Mouse (Mus musculus) embryonic facial prominence, embryonic 10.5 days (tissue): ENCODE measurements around the gene Fbxl2. TPM values are rescaled to one million over a fixed set of nuclear protein-coding genes. Genes with fewer than 3 reads are reported as not detected.
A peak's percentile ranks its signal among the peaks of the same experiment; 100 is the strongest.

Experiments
- DNase-seq: peaks from one replicate; pipeline ENCODE4 v3.0.0-alpha.2; 2017; ENCODE audit warnings: low spot score
- H3K27ac ChIP-seq: fragments of 300-500 bp; sonication (generic); replicated peaks from 2 replicates; pipeline ENCODE4 v1.5.1; 2016; ENCODE audit warnings: mild to moderate bottlenecking
- H3K27me3 ChIP-seq: fragments of 300-500 bp; sonication (generic); replicated peaks from 2 replicates; pipeline ENCODE4 v1.6.1; 2016; ENCODE audit warnings: low read depth, mild to moderate bottlenecking; ENCODE audit not compliant: poor library complexity, severe bottlenecking
- H3K36me3 ChIP-seq: fragments of 300-500 bp; sonication (generic); replicated peaks from 2 replicates; pipeline ENCODE4 v1.6.1; 2016; ENCODE audit warnings: mild to moderate bottlenecking, moderate library complexity
- H3K4me1 ChIP-seq: fragments of 300-500 bp; sonication (generic); 2 replicates; pipeline ENCODE4 v1.6.1; 2016
- H3K4me3 ChIP-seq: fragments of 300-500 bp; sonication (generic); 2 replicates; pipeline ENCODE4 v1.5.1; 2016; ENCODE audit warnings: mild to moderate bottlenecking, moderate library complexity
- H3K9me3 ChIP-seq: fragments of 300-500 bp; sonication (generic); 2 replicates; pipeline ENCODE4 v1.6.1; 2016; ENCODE audit warnings: mild to moderate bottlenecking
- WGBS: fragments of 180-500 bp; shearing (Covaris S2); methylation state at CpG from one replicate; pipeline ENCODE4 v1.1.7; 2016; 5-methylcytosine and 5-hydroxymethylcytosine counted together
- polyA plus RNA-seq: library from polyadenylated mRNA; unstranded; fragments of >200 nt; fragmentation: Nextera tagmentation; extraction: Ambion mirVana; gene quantifications from 2 replicates; pipeline ENCODE4 v1.2.1, GENCODE M21; 2016

Gene Fbxl2
- polyA plus RNA-seq, 1 experiment from 2014 or later: 5.9 TPM

DNA sequence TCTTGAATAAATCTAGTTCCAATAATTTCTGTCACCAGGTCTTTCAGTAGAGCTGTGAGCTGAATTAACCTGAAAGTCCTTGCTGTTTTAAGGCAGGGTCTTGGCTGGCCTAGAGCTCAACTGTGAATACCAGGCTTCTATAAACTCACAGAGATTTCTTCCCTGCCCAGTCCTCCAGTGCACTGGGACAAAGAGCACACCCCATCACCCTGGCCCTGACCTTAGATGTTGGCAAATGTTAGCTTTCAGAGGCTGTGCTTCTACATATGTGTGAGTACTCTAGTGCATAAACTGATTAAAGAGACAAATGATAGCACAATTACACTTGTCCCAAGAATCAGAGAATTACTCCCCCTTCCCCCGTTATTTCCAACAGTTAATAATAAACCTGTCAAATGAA is 116.3 kb downstream of the Fbxl2 start:
- Histone ChIP-seq H3K36me3 (peaks cover 7% of the 10 kb centered on the region; the same call in 1 of the 2 replicates), H3K9me3 (no peaks in the 10 kb centered on the region), H3K27me3 (no peaks in the 10 kb centered on the region), H3K4me3 (peak overlapping the region; percentile 97), H3K27ac (0 out of 2 replicates have a peak overlapping the region, but pooled peaks have one; percentile 93), H3K4me1 (peaks cover 18% of the 10 kb centered on the region)
- WGBS: 77% methylated on average over 1 of the region's 1 CpGs
- DNase-seq: no peak

DNA sequence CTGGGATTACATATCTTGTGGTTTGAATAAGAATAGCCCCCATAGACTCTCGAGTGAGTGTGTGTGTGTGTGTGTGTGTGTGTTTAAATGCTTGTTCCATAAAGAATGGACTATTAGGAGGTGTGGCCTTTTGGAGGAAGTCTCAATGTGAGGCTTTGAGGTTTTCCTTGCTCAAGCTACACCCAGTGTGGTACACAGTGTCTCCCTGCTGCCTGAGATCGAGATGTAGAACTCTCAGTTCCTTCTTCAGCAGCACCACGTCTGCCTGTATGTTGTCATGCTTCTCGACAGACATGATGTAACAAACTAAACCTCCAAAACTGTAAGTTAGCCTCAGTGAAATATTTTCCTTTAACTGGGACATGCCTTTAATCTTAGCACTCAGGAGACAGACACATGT is 117.4 kb downstream of the Fbxl2 start:
- H3K27me3 ChIP-seq: no peaks in the 10 kb centered on the region
- peaks cover 18% of the 10 kb centered on the region for H3K4me1 ChIP-seq
- WGBS: 90% methylated on average over 4 of the region's 4 CpGs
- DNase-seq: no peak
- H3K36me3 ChIP-seq: peaks cover 18% of the 10 kb centered on the region; the same call in 1 of the 2 replicates
- H3K27ac ChIP-seq: no peak overlapping the region
- H3K9me3 ChIP-seq: no peaks in the 10 kb centered on the region
- no peak overlapping the region for H3K4me3 ChIP-seq

DNA sequence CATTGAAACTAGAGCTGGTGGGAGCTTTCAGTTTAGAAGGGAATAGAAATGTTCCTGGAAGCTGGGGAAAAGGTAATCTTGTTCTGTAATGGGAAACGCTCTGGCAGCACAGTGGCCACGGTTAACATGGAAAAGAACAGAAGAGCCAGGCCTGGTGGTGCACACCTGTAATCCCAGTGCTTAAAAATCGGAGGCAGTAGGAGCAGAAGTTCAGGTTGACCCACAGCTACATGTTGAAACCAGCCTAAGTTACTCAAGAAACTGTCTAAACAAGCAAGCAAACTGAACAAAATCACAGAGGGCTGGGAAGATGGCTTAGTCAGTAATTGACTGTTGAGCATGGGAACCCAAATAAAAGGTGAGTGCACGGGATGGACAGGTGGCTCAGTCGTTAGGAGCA is 121.1 kb downstream of the Fbxl2 start:
- H3K36me3 ChIP-seq: peaks cover 37% of the 10 kb centered on the region
- no peak overlapping the region for H3K27ac ChIP-seq
- H3K9me3 ChIP-seq: no peaks in the 10 kb centered on the region
- no peaks in the 10 kb centered on the region for H3K27me3 ChIP-seq
- no peaks in the 10 kb centered on the region for H3K4me1 ChIP-seq
- WGBS: 89% methylated on average over 5 of the region's 5 CpGs
- no peak for DNase-seq
- no peak overlapping the region for H3K4me3 ChIP-seq

DNA sequence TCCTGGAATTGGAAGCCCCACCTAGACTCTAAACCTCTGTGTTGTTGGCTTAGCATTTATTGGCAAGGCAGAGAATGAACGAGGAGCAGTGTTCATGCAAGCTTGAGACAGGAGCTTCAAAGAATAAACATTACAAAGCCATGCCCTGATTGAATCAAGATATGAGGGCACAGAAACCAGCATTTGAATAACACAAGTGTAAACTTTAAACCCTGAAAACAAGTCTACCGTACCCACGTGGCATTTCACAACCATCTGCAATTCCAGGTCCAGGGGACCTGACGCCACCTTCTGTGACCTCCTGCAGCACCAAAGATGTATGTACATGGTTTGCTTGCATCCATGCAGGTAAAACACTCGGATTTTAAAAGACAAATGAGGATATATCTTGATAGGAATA is 123.3 kb downstream of the Fbxl2 start:
- DNase-seq: no peak
- Histone ChIP-seq H3K27ac (no peak overlapping the region), H3K4me3 (no peak overlapping the region), H3K9me3 (no peaks in the 10 kb centered on the region), H3K27me3 (no peaks in the 10 kb centered on the region), H3K4me1 (no peaks in the 10 kb centered on the region), H3K36me3 (peaks cover 46% of the 10 kb centered on the region)
- 92% methylated on average over 5 of the region's 5 CpGs for WGBS

DNA sequence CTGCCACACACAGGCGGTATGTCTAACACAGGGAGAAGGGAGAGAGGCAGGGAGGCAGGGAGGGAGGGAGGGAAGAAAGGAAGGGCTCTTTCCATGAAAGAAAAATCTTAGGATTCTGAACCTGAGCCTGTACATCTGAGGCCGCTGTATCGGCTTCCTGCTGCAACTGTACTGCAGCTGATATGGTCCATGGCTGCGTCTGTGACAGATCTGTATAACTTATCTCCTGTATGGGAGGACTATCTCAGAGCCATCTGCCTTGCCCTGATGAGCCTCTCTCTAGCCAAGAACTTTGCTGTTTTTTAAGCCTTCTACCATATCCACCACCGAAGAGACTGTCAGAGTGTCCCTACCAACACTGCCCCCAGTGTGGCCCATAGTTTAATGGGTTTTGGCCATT is 130.2 kb downstream of the Fbxl2 start:
- Histone ChIP-seq H3K4me1 (no peaks in the 10 kb centered on the region), H3K9me3 (no peaks in the 10 kb centered on the region), H3K27ac (no peak overlapping the region), H3K4me3 (no peak overlapping the region), H3K27me3 (no peaks in the 10 kb centered on the region), H3K36me3 (peaks cover 69% of the 10 kb centered on the region)
- DNase-seq: no peak
- 94% methylated on average over 5 of the region's 5 CpGs for WGBS

Other genes with a start within 250 kb of the Fbxl2 start
- gene Ubp1, start 115.3 kb downstream of the Fbxl2 start, polyA plus RNA-seq: 39.0 and 39.2 TPM in 2 replicates
- gene Susd5, start 10.9 kb upstream of the Fbxl2 start, polyA plus RNA-seq: 0.77 and 0.80 TPM in 2 replicates